Mouse (Mus musculus) embryonic facial prominence, embryonic 11.5 days (tissue): ENCODE data around the gene C87436. TPM values are rescaled to one million over a fixed set of nuclear protein-coding genes. Genes with fewer than 3 reads are reported as not detected.

Experiments used
- ATAC-seq: fragments of 200-750 bp; cut with Nextera tagmentation; replicated peaks from 2 replicates; pipeline ENCODE4 v1.8.0; 2017; ENCODE audit warnings: low read depth; ENCODE audit not compliant: insufficient number of reproducible peaks, low FRiP score, low TSS enrichment
- DNase-seq: peaks from one replicate; pipeline ENCODE4 v3.0.0-alpha.2; 2015; ENCODE audit warnings: low spot score
- H3K27ac ChIP-seq: fragments of 300-500 bp; sonication (generic); replicated peaks from 2 replicates; pipeline ENCODE4 v1.5.1; 2014; ENCODE audit warnings: mild to moderate bottlenecking, low read depth, low read length, control low read depth
- H3K27me3 ChIP-seq: fragments of 300-500 bp; sonication (generic); 2 replicates; pipeline ENCODE4 v1.6.1; 2014; ENCODE audit warnings: mild to moderate bottlenecking, low read length, moderate library complexity, mixed read lengths; ENCODE audit not compliant: control insufficient read depth, insufficient read depth
- H3K36me3 ChIP-seq: fragments of 300-500 bp; sonication (generic); replicated peaks from 2 replicates; pipeline ENCODE4 v1.6.1; 2014; ENCODE audit warnings: low read depth, mild to moderate bottlenecking, low read length, moderate library complexity, mixed read lengths; ENCODE audit not compliant: control insufficient read depth, insufficient read depth
- H3K4me1 ChIP-seq: fragments of 300-500 bp; sonication (generic); 2 replicates; pipeline ENCODE4 v1.6.1; 2014; ENCODE audit warnings: low read length, mixed read lengths; ENCODE audit not compliant: control insufficient read depth, insufficient read depth
- H3K4me2 ChIP-seq: fragments of 300-500 bp; sonication (generic); 2 replicates; pipeline ENCODE4 v1.6.1; 2014; ENCODE audit warnings: low read depth, mild to moderate bottlenecking, control low read depth, low read length, moderate library complexity
- H3K4me3 ChIP-seq: fragments of 300-500 bp; sonication (generic); 2 replicates; pipeline ENCODE4 v1.5.1; 2014; ENCODE audit warnings: low read depth, low read length, control low read depth
- H3K9ac ChIP-seq: fragments of 300-500 bp; sonication (generic); replicated peaks from 2 replicates; pipeline ENCODE4 v1.6.1; 2014; ENCODE audit warnings: mild to moderate bottlenecking, control low read depth, low read length
- H3K9me3 ChIP-seq: fragments of 300-500 bp; sonication (generic); replicated peaks from 2 replicates; pipeline ENCODE4 v1.6.1; 2016; ENCODE audit warnings: mild to moderate bottlenecking, low read length, inconsistent platforms, mixed read lengths; ENCODE audit not compliant: control insufficient read depth
- WGBS: fragments of 180-500 bp; shearing (Covaris S2); extraction: QIAGEN DNeasy Blood & Tissue Kit; methylation state at CpG from one replicate; pipeline ENCODE4 v1.1.7; 2014; 5-methylcytosine and 5-hydroxymethylcytosine counted together
- polyA plus RNA-seq: library from polyadenylated mRNA; unstranded; fragments of >200 nt; fragmentation: Nextera tagmentation; extraction: Ambion mirVana; gene quantifications from 2 replicates; pipeline ENCODE4 v1.2.1, GENCODE M21; 2014

C87436 gene
- polyA plus RNA-seq, 1 experiment from 2014 or later: 25.1 TPM

DNA sequence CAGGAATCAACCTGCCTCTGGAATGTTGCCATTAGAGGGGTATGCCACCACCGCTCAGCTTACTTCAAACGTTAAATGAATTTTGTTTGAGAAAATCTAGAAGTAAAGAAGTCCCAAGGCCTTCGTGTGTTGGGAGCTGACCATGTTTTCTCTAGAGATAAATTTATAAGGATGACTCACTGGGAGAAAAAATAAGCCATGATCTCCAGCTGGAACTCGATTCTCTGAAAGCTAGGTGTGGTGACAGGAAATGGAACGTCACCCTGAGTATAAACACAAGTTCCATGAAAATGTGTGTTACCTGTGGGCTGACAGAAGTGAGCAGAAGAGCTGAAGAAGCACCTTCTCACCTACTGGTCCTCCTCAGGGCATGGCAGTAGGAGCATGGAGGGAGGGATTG is 38.8 kb downstream of the C87436 start:
- WGBS: 86% methylated on average over 5 of the region's 5 CpGs
- H3K9ac ChIP-seq: no peak overlapping the region
- no peaks in the 10 kb centered on the region for H3K36me3 ChIP-seq
- no peak for ATAC-seq
- H3K27me3 ChIP-seq: no peaks in the 10 kb centered on the region
- H3K4me2 ChIP-seq: no peak overlapping the region
- peaks cover 15% of the 10 kb centered on the region for H3K4me1 ChIP-seq
- H3K27ac ChIP-seq: no peak overlapping the region
- no peak for DNase-seq
- H3K9me3 ChIP-seq: no peaks in the 10 kb centered on the region
- no peak overlapping the region for H3K4me3 ChIP-seq

DNA sequence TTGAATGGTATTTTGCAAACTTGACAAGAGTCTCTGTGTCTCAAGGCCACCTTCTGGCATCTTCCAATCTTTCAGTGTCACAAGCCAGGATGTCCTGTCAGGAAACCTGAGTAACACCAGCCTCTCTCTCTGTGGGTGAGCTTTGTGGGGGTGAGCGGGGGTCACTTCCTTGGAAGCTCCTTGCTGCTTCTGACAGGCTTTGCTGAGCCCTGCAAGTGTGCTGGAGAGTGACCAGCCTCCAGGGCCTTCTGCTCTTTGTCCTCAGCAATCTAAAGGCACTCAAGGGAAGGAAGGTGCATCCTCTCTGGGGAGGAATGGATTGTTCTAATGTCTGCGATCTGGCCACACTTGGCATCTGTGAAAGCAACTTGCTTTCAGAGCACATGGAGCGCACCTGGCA is 41.1 kb downstream of the C87436 start:
- Histone ChIP-seq H3K4me2 (no peak overlapping the region), H3K27ac (peak overlapping the region; percentile 72), H3K9ac (no peak overlapping the region), H3K4me3 (no peak overlapping the region), H3K27me3 (no peaks in the 10 kb centered on the region), H3K9me3 (no peaks in the 10 kb centered on the region), H3K36me3 (no peaks in the 10 kb centered on the region), H3K4me1 (peaks cover 15% of the 10 kb centered on the region)
- WGBS: 67% methylated on average over 3 of the region's 3 CpGs
- DNase-seq (no peak), ATAC-seq (no peak)

DNA sequence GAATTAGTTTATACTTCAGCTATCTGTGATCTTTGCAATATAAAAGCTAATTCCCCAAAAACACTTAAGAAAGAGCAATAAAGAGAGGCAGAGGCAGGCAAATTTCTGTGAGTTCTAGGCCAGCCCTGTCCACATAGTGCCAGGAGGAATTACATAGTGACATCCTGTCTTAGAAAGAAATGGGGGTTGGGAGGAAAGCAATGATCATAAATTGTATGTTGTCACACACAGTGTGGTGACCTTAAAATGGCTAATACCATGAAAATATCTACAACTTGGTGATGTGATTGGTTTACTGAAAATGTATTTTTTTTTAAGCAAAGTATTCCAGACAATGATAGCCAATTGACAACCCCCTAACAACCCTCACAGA is 41.6 kb downstream of the C87436 start:
- ATAC-seq (no peak), DNase-seq (no peak)
- Histone ChIP-seq H3K9me3 (no peaks in the 10 kb centered on the region), H3K27me3 (no peaks in the 10 kb centered on the region), H3K4me2 (no peak overlapping the region), H3K4me3 (no peak overlapping the region), H3K27ac (peak overlapping the region; percentile 77), H3K9ac (no peak overlapping the region), H3K36me3 (no peaks in the 10 kb centered on the region), H3K4me1 (peaks cover 15% of the 10 kb centered on the region)

DNA sequence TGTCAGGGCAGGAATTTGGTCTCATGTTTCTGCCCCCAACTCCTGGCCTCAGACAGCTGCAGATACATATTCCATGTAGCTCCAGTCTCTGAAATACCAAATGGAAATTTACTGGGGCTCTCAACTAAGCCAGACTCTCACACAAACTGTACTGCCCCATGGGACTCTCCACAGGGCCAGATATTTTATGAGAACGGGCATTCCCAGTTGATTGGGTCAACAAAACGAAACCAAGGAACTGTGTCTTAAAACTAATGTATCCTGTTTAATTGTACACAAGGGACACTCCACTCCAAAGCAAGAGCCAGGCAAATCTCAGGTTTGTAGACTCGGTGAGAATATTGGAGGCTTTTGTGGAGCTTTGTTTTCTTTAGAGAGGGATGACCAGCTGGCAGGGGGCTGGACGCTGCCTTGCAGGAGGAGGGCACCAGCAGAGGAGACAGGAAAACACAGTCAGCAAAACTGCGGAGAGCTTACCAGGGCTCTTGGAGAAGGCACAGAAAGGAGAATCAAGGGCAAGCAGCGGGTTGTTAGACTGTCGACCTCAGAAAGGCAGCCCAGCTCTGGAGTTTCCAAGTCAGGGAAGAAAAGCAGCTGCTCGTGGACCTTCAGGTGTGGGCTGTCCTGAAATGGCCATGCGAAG is 42.1 kb downstream of the C87436 start:
- Histone ChIP-seq H3K4me1 (peaks cover 15% of the 10 kb centered on the region), H3K4me3 (no peak overlapping the region), H3K27ac (peak overlapping the region; percentile 77), H3K4me2 (peak overlapping the region; percentile 10; the same call in 1 of the 2 replicates), H3K36me3 (no peaks in the 10 kb centered on the region), H3K9ac (peak overlapping the region; percentile 48), H3K27me3 (no peaks in the 10 kb centered on the region), H3K9me3 (no peaks in the 10 kb centered on the region)
- ATAC-seq (no peak), DNase-seq (peak; percentile 60)
- 27% methylated on average over 9 of the region's 9 CpGs for WGBS

DNA sequence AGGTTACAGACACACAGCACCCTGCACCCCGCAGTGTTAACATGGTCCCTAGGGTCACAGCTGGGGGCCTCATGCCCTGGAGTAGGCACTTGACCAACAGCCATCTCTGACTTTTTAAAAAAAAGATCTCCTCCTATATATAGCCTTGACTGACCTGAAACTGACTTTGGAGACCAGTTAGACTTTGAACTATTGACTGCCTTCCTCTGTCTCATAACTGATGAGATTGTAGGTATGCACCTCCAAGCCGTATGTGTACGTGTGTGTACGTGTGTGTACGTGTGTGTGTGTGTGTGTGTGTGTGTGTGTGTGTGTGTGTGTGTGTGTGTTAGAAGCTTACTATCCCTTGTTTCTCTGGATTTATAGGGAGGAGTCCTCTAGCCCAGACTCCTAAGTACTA is 43.7 kb downstream of the C87436 start:
- Histone ChIP-seq H3K9me3 (no peaks in the 10 kb centered on the region), H3K9ac (no peak overlapping the region), H3K27ac (no peak overlapping the region), H3K4me2 (no peak overlapping the region), H3K27me3 (no peaks in the 10 kb centered on the region), H3K4me1 (peaks cover 15% of the 10 kb centered on the region), H3K36me3 (no peaks in the 10 kb centered on the region), H3K4me3 (no peak overlapping the region)
- DNase-seq (no peak), ATAC-seq (no peak)
- WGBS: 89% methylated on average over 5 of the region's 5 CpGs

DNA sequence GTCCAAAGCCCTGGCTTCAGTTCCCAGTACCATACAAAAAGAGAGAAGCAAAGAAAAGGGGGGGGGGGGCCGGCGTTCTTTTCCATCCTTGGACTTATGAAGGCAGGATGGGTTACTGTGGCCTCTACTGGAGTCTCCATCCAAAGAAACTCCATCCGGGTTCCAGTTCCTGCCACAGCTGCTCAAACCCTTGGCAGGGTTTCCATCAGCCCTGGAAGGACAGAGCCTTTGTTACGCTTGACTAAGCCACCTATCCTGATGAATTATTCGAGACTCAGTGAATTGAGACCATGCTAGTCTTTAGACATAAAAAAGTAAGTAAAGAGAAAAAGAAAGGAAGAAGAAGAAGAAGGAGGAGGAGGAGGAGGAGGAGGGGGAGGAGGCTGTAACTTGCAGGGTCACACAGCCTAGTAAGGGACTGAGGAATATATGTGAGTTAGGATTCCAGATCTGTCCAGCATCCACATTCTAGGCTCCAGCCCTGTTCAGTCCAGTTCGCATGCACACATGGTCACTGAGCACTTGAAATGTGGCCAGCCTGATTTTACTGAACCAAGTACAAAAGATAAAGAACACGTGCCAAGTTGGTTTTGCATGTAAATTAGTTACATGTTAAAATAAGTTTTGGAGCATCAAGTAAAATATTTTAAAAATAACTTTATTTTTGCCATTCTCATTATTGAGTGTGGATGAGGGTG is 47.9 kb downstream of the C87436 start:
- Histone ChIP-seq H3K4me1 (0 out of 2 replicates have a peak, but pooled peaks cover 4% of the 10 kb centered on the region), H3K9ac (no peak overlapping the region), H3K9me3 (no peaks in the 10 kb centered on the region), H3K27me3 (no peaks in the 10 kb centered on the region), H3K36me3 (no peaks in the 10 kb centered on the region), H3K4me2 (no peak overlapping the region), H3K4me3 (no peak overlapping the region), H3K27ac (no peak overlapping the region)
- ATAC-seq: no peak
- DNase-seq: no peak
- 84% methylated on average over 7 of the region's 7 CpGs for WGBS

DNA sequence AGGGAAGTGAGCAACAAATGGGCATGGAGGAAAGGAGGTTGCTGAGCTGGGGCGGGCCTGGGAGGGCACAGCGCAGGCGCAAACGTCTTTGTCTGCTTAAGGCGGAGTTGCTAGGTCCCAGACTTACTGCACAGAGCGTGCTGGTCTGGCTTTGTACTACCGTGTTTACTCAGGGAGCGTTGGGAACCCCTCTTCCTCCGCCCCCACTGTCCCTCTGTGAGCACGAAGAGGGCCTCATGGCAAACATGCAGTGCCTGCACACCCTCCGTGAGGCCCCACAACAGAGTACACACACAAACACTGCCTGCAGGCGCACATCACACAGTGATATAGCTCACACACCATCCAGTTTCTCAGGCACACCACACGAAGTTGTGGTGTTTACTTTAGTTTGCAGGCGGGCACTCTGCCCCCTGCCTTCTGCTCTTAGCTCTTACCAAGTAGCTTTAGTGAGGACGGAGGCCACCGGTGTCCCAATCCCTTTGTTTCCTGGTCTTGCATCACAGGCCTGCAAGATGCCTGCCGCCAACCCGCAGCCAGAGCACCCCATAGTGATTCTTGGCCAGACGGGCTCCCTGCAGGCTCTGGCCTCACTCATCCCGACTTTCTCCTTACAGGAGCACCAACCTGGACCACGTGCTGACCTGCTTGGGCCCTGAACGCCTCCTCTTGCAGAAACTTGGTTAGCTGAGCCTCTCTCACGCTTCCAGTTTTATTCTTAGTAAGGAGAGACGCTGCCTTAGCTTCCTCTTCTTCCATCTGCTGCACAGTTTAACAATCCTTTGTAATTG is 49.4 kb downstream of the C87436 start:
- ATAC-seq: peak; percentile 86
- DNase-seq: peak; percentile 85
- Histone ChIP-seq H3K4me2 (no peak overlapping the region), H3K27ac (peak overlapping the region; percentile 78), H3K4me3 (no peak overlapping the region), H3K9me3 (no peaks in the 10 kb centered on the region), H3K9ac (peak overlapping the region; percentile 43), H3K36me3 (no peaks in the 10 kb centered on the region), H3K27me3 (no peaks in the 10 kb centered on the region), H3K4me1 (0 out of 2 replicates have a peak, but pooled peaks cover 4% of the 10 kb centered on the region)
- 9% methylated on average over 24 of the region's 24 CpGs for WGBS

DNA sequence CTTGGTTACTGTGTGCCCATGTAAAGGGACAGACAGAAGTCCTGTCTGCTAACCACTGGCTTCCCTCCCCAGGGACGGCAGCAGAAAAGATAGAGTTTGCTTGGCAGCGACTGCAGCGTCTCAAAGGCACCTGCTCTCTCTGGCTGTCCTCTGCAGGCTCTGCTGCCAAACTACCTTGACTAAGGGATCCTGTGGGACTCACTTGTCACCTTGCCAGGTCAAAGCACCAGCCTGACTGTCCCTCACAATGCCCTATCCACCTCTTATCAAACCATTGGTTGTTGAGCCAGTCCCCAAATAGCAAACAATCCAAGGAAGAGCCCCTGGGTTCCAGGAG is 49.9 kb downstream of the C87436 start:
- H3K27ac ChIP-seq: peak overlapping the region; percentile 78
- H3K9me3 ChIP-seq: no peaks in the 10 kb centered on the region
- DNase-seq (no peak), ATAC-seq (no peak)
- WGBS: 53% methylated on average over 3 of the region's 3 CpGs
- no peaks in the 10 kb centered on the region for H3K27me3 ChIP-seq
- 0 out of 2 replicates have a peak, but pooled peaks cover 4% of the 10 kb centered on the region for H3K4me1 ChIP-seq
- H3K9ac ChIP-seq: peak overlapping the region; percentile 43
- H3K36me3 ChIP-seq: no peaks in the 10 kb centered on the region
- H3K4me3 ChIP-seq: no peak overlapping the region
- H3K4me2 ChIP-seq: no peak overlapping the region
